Mouse (Mus musculus): ENCODE results near the gene Fgd2. TPM values are rescaled to one million over a fixed set of nuclear protein-coding genes. Genes with fewer than 3 reads are reported as not detected.
A peak's percentile ranks its signal among the peaks of the same experiment; 100 is the strongest.

Fgd2 gene
- total RNA-seq, 2 experiments from 2014 or later: 5.6 to 7.0 TPM

GRCm38 (mm10) chr17:29355841-29356478 is 4.8 kb upstream of the Fgd2 start:
- intact Hi-C loops (cut with DNase I): loop anchor here (5.0 kb wide), 1 partner anchor 89 kb away; the partner anchor contains the start of gene BC004004
- DNase-seq (ENCODE audit: low spot score in 2 of 2): no peak

DNA sequence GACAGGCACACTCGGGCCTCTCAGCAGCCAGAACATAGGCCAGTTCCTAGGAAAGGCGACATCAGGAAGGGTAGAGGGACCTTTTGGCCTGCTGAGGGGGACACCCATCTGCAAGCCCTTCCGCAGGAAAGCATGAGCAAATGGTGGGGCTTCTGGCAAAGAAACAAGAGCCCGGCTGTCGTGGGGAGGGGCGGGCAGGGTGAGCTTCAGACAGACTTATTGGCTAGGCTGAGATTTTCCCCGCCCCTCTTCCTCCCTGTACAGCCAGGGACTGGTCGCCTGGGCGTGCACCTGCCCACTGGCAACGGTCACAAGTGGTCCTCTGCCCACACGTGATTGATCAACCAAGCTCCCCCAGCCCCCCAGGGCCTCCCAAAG is 4.2 kb upstream of the Fgd2 start:
- intact Hi-C loops (cut with DNase I): loop anchor here (5.0 kb wide), 1 partner anchor 89 kb away; the partner anchor contains the start of gene BC004004

GRCm38 (mm10) chr17:29356882-29357281 is 3.8 kb upstream of the Fgd2 start:
- intact Hi-C loops (cut with DNase I): loop anchor here (5.0 kb wide), 1 partner anchor 90 kb away; the partner anchor contains the start of gene BC004004
- DNase-seq (ENCODE audit: low spot score in 2 of 2): no peak

More for the DNA sequence above, 4.2 kb upstream of the Fgd2 start:
- DNase-seq (ENCODE audit: low spot score in 2 of 2): peak in 1 of 2 experiments; percentile 38

DNA sequence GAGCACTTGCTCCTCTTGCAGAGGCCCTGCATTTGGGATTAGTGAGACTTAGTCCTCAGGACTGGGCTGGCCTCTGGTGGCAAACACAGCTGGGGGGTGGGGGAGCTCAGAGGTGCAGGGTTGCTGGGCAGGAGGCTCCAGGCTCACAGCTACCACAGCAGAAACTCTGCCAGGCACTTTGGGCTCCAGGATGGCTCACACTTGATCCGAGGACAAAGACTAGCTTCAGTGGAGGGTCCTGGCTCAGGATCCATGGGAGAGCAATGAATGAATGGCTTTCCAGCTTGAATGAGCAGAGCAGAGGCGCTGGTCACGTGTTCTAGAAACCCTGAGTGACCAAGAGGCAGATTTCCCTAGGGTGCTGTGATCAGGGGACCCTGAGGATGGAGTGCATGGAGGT is 1.8 kb upstream of the Fgd2 start:
- intact Hi-C loops (cut with DNase I): loop anchor here (5.0 kb wide), 1 partner anchor 92 kb away; the partner anchor contains the start of gene BC004004
- no peak for DNase-seq (ENCODE audit: low spot score in 2 of 2)

DNA sequence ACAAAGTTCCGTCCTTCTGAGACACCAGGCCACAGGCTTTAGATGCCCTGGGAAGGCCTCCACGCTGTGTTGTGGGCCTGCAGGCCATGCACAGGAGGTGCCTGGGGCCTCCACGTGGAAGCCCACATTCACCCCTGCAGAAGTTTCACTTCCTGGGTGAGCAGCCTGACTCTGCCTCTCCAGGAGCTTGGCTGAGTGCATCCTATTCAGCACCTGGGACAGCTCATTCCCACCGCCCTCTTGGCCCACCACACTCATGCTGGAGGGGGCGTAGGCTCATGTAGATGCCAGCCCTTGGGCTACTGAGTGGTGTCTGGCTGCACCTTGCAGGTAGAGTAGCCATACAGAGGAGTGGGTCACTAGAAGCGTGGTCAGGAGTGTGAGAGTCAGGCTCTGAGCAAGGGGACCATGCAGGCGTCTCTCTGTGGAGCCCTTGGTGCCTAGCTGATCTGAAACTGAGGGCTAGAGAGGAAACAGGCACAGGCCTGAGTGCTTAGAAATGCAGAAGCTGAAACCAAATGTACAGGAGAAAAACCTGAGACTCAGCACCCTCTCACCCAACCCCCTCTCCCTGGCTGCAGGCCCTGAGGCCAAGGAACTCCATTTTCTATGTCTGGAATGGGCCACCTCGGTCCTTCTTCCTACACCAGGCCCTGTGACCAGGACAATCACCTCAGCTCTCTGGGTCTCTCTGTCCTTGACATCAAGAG is 1.4 kb downstream of the Fgd2 start:
- intact Hi-C loops (cut with DNase I): loop anchor here (5.0 kb wide), 1 partner anchor 45 kb away; the partner anchor contains the start of gene Pi16
- DNase-seq (ENCODE audit: low spot score in 2 of 2): no peak

DNA sequence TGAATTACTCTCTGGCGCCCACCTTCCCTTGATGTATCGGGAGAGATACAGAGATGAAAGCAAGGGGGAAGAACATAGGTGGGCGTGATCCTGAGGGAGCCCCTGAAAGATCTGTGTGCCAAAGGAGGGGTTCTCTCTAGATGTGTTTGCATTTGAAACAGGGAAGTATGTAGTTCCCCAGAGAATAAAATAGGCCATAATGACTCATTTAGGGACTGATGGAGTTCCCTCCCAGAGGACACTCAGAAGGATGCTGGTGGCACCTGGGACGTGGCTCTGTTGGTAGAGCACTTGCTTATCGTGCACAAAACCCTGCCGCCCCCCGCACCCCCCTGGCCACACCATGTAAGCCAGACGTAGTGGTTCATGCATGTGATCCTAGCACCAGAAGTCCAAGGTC is 2.4 kb downstream of the Fgd2 start:
- intact Hi-C loops (cut with DNase I): loop anchor here (5.0 kb wide), 1 partner anchor 46 kb away; the partner anchor contains the start of gene Pi16
- DNase-seq (ENCODE audit: low spot score in 2 of 2): no peak

DNA sequence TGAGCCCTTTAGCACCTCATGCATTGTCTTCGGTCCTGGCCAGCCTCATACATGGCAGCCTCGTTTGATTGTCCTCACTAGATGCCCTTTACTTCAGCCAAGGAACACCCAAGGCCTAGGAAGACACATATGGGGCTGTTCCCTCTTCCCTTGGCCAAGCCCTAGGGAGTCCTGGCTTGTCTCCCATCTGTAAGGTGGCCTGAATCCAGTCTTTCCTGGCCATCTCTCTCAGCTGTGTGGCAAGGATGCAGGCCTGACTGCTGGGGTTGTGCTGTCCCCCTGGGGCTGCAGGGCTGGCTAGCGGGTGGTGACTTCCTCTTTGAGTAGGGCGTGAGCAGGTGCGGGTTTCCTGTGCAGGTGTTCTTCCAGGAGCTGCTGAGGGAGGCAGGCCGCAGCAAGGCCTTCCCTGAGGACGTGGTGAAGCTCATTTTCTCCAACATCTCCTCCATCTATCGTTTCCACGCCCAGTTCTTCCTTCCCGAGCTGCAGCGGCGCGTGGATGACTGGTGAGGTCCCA is 4.4 kb downstream of the Fgd2 start:
- no peak for DNase-seq (ENCODE audit: low spot score in 2 of 2)
- intact Hi-C loops (cut with DNase I): no loop called here

- no peak for DNase-seq (ENCODE audit: low spot score in 2 of 2)
- intact Hi-C loops (cut with DNase I): no loop called here
Observed at GRCm38 (mm10) chr17:29368726-29369125, 8.0 kb downstream of the Fgd2 start.

- peak; percentile 85 to 88 for DNase-seq (ENCODE audit: low spot score in 2 of 2)
- intact Hi-C loops (cut with DNase I): loop anchor here (1.0 kb wide), 1 partner anchor 103 kb away; the partner anchor contains the start of gene BC004004
Observed at GRCm38 (mm10) chr17:29370984-29371723, 10.4 kb downstream of the Fgd2 start.

- intact Hi-C loops (cut with DNase I): no loop called here
- DNase-seq (ENCODE audit: low spot score in 2 of 2): no peak
Observed at GRCm38 (mm10) chr17:29375871-29376270, 15.2 kb downstream of the Fgd2 start.

GRCm38 (mm10) chr17:29378056-29378455 is 17.3 kb downstream of the Fgd2 start:
- intact Hi-C loops (cut with DNase I): no loop called here
- DNase-seq (ENCODE audit: low spot score in 2 of 2): no peak

DNA sequence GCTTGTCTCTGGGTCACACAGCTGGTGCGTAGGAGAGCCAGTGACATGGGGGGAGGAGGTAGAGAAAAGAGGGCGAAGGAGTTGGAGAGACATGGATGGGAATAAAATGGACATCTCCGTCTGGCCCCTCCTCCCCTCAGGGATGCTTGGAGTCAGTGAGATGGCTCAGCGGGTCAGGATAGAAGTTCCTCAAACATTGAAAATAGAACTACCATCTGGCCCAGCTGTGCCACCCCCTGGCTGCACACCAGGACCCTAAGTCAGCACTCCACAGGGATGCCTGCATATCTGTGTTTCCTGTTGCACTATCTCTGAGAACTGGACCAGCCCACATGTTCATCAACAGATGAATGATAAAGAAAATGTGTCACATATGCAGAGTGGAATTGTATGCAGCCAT is 19.5 kb downstream of the Fgd2 start:
- no peak for DNase-seq (ENCODE audit: low spot score in 2 of 2)
- intact Hi-C loops (cut with DNase I): loop anchor here (5.0 kb wide), 1 partner anchor 132 kb away; no protein-coding TSS in a partner anchor

DNA sequence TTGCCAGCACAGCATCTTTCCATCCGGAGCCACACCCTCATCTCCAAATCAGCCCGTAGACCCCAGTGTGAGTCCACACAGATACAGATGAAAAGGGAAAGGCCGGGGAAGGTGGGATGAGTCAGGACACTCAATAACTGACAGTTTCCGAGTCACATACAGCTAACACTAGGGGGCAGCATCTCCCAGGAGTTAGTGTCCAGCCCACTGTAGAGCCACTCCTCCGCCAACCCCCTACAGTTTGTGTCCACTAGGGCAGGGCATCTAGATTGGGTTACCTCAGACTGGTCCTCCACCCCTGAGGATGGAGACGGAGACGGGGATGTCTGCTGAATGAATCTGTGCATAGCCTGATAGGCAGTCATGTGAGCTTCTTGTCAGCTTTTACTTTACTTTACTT is 20.8 kb downstream of the Fgd2 start:
- DNase-seq (ENCODE audit: low spot score in 2 of 2): peak in 1 of 2 experiments; percentile 35
- intact Hi-C loops (cut with DNase I): loop anchor here (5.0 kb wide), 1 partner anchor 131 kb away; no protein-coding TSS in a partner anchor

- DNase-seq (ENCODE audit: low spot score in 2 of 2): no peak
- intact Hi-C loops (cut with DNase I): loop anchor here (5.0 kb wide), 1 partner anchor 130 kb away; no protein-coding TSS in a partner anchor
Observed at GRCm38 (mm10) chr17:29382417-29382816, 21.7 kb downstream of the Fgd2 start.

- DNase-seq (ENCODE audit: low spot score in 2 of 2): no peak
- intact Hi-C loops (cut with DNase I): loop anchor here (5.0 kb wide), 1 partner anchor 128 kb away; no protein-coding TSS in a partner anchor
Observed at GRCm38 (mm10) chr17:29383923-29384322, 23.2 kb downstream of the Fgd2 start.

DNA sequence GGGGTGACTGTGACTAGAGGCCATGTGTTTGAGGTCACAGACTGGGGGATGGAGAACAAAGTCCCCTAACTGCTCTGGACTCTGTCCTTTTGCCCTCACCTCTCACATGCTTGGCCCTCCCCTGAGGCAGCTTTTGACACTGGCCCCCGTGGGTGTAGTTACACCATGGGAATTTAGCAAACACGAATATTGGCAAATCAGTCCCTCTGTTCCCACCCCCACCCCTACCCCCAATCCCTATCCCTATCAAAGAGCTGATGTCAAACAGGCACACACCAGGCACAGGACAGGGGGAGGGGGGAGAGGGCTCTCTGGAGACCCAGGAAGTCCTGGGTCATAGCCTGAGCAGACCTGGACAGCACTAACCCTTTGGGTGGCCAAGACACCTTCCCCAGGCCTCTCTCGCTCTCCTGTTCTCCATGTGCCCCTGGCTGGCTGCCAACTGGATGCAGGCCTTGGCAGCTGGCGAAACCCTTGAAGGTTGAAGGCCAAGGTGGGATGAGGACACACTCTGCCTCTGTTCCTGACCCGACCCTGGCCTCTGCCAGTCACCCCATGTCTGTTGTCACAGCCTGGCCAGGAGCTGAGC is 24.2 kb downstream of the Fgd2 start:
- no peak for DNase-seq (ENCODE audit: low spot score in 2 of 2)
- intact Hi-C loops (cut with DNase I): loop anchor here (5.0 kb wide), 1 partner anchor 127 kb away; no protein-coding TSS in a partner anchor

GRCm38 (mm10) chr17:29385746-29386145 is 25.0 kb downstream of the Fgd2 start:
- intact Hi-C loops (cut with DNase I): no loop called here
- no peak for DNase-seq (ENCODE audit: low spot score in 2 of 2)

- no peak for DNase-seq (ENCODE audit: low spot score in 2 of 2)
- intact Hi-C loops (cut with DNase I): no loop called here
Observed at GRCm38 (mm10) chr17:29388978-29389377, 28.3 kb downstream of the Fgd2 start.

DNA sequence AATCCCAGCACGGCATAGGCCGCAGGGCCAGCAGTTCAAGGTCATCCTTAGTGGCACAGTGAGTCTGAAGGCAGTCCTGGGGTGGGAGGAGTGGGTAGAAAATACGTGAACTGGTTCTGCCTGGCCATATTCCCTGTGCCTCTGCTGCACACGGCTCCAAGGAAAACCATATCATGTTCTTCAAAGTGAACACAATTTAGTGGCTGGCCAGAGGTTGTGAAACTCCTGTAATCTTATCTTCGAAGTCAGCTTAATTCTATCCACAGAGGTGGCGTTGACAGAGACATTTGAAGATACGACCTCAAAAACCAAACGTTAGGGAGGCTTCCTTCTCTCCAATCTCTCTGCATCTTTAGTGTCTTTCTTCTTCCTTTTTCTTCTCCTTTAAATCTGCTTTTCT is 30.6 kb downstream of the Fgd2 start:
- DNase-seq (ENCODE audit: low spot score in 2 of 2): no peak
- intact Hi-C loops (cut with DNase I): no loop called here

Data from left cerebral cortex, postnatal 36 days (tissue).